Mouse (Mus musculus): Measurements from ENCODE around the gene Clec2d.

DNA sequence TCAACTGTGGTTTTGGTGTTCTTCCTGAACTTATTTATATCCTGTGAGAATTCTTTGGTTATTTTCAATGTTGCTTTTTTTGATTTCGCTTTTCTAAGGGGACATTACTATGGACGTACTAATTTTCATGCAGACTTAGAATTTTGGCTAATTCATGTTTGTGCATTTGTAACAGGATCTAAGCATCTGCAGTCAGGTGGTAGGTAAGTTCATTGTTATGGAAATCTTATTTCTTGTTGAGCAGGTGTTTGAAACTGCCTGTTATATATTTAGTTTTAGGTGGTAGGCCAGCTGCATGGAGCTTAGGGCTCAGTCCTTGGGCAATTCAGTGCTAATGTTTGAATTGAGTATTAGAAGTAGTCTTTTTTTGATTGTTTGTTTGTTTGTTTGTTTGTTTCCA is 13.0 kb downstream of the Clec2d start:
- no peak for TF ChIP-seq ZNF384 (IDR thresholded peaks at IDR 0.05; ENCODE audit: low read depth, low read length)
- no peak for TF ChIP-seq MXI1 (IDR thresholded peaks at IDR 0.05; ENCODE audit: low read depth, low read length)
- no peak for TF ChIP-seq GABPA (IDR thresholded peaks at IDR 0.05; ENCODE audit: low read depth, low read length)
- no peak for TF ChIP-seq MAFK (IDR thresholded peaks at IDR 0.05; ENCODE audit: borderline replicate concordance, low read depth, low read length)
- no peak for TF ChIP-seq POLR2A (IDR thresholded peaks at IDR 0.05; ENCODE audit: control insufficient read depth in 1 of 2, insufficient read depth in 1 of 2, low read depth in 1 of 2, low read length in 2 of 2, poor library complexity in 1 of 2)
- no peak for TF ChIP-seq USF2 (IDR thresholded peaks at IDR 0.05; ENCODE audit: borderline replicate concordance in 1 of 2, insufficient read depth in 1 of 2, low read depth in 1 of 2, low read length in 2 of 2)
- no peak for TF ChIP-seq CTCF (IDR thresholded peaks at IDR 0.05 in 2 of 3, conservative IDR thresholded peaks at IDR 0.05 in 1 of 3; ENCODE audit: control insufficient read depth in 1 of 3, insufficient read depth in 1 of 3, low read depth in 2 of 3, low read length in 3 of 3, poor library complexity in 1 of 3, severe bottlenecking in 1 of 3)
- no peak for TF ChIP-seq ZMIZ1 (IDR thresholded peaks at IDR 0.05; ENCODE audit: low read depth, low read length)
- no peak for TF ChIP-seq TAL1 (IDR thresholded peaks at IDR 0.05; ENCODE audit: low read length)
- TF ChIP-seq E2F4 (IDR thresholded peaks at IDR 0.05; ENCODE audit: borderline replicate concordance, low read depth, low read length): no peak
- no peak for TF ChIP-seq POLR2AphosphoS2 (IDR thresholded peaks at IDR 0.05; ENCODE audit: low read length)
- no peak for TF ChIP-seq RCOR1 (IDR thresholded peaks at IDR 0.05; ENCODE audit: low read depth, low read length)
- TF ChIP-seq MEF2A (IDR thresholded peaks at IDR 0.05; ENCODE audit: extremely low read depth, insufficient replicate concordance, low read depth, low read length, poor library complexity, severe bottlenecking): no peak
